Mouse (Mus musculus): Measurements from ENCODE around the gene Mylk2. TPM values are rescaled to one million over a fixed set of nuclear protein-coding genes. Genes with fewer than 3 reads are reported as not detected.

The Mylk2 gene
- polyA plus RNA-seq, 1 experiment from 2014 or later: not detected

DNA sequence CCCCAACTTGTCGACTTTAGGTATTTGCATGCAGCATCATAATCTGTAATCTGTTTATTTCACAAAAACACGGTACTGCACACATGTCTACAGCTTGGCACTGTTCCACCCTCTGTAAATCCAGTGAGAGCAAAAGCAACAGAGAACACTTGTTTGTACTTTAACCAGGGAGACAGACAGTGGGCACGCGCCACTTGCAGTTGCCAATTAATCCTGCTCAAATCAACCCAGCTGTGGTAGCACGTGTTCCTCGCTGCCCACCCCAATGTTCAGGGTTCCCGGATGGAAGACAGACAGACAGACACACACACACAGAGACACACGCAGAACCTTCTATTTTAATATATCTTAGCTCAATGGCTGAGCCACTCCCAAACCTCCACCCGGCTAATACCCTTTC, 15.3 kb upstream of the Mylk2 start:
- Histone ChIP-seq H3K4me1 (replicated peaks; ENCODE audit: control insufficient read depth, insufficient read depth, low read length) (no peaks in the 10 kb centered on the region), H3K27me3 (ENCODE audit: control insufficient read depth, insufficient read depth, low read length) (no peaks in the 10 kb centered on the region), H3K27ac (ENCODE audit: low read depth, low read length) (no peak overlapping the region), H3K9me3 (ENCODE audit: control insufficient read depth, low read length) (no peaks in the 10 kb centered on the region), H3K9ac (ENCODE audit: low read depth, low read length) (no peak overlapping the region), H3K36me3 (ENCODE audit: control insufficient read depth, insufficient read depth, low read length) (peaks cover 24% of the 10 kb centered on the region; the same call in 1 of the 2 replicates), H3K4me3 (ENCODE audit: low read depth, low read length) (no peak overlapping the region), H3K4me2 (replicated peaks; ENCODE audit: low read depth, low read length) (no peak overlapping the region)
- no peak for ATAC-seq (ENCODE audit: low FRiP score)
- no peak for DNase-seq (ENCODE audit: low spot score)
- 93% methylated on average over 9 of the region's 9 CpGs for WGBS

GRCm38 (mm10) chr2:152896926-152897325, 14.2 kb upstream of the Mylk2 start:
- Histone ChIP-seq H3K4me3 (ENCODE audit: low read depth, low read length) (no peak overlapping the region), H3K36me3 (ENCODE audit: control insufficient read depth, insufficient read depth, low read length) (peaks cover 20% of the 10 kb centered on the region; the same call in 1 of the 2 replicates), H3K4me2 (replicated peaks; ENCODE audit: low read depth, low read length) (no peak overlapping the region), H3K4me1 (replicated peaks; ENCODE audit: control insufficient read depth, insufficient read depth, low read length) (no peaks in the 10 kb centered on the region), H3K27ac (ENCODE audit: low read depth, low read length) (no peak overlapping the region), H3K9ac (ENCODE audit: low read depth, low read length) (no peak overlapping the region), H3K9me3 (ENCODE audit: control insufficient read depth, low read length) (no peaks in the 10 kb centered on the region), H3K27me3 (ENCODE audit: control insufficient read depth, insufficient read depth, low read length) (no peaks in the 10 kb centered on the region)
- DNase-seq (ENCODE audit: low spot score) (no peak), ATAC-seq (ENCODE audit: low FRiP score) (no peak)
- WGBS: 87% methylated on average over 3 of the region's 3 CpGs

- 73% methylated on average over 6 of the region's 6 CpGs for WGBS
- H3K36me3 ChIP-seq (ENCODE audit: control insufficient read depth, insufficient read depth, low read length): 0 out of 2 replicates have a peak, but pooled peaks cover 4% of the 10 kb centered on the region
- ATAC-seq (ENCODE audit: low FRiP score): no peak
Observed at GRCm38 (mm10) chr2:152899011-152899410, 12.1 kb upstream of the Mylk2 start.

GRCm38 (mm10) chr2:152901296-152901695, 9.9 kb upstream of the Mylk2 start:
- Histone ChIP-seq H3K4me2 (replicated peaks; ENCODE audit: low read depth, low read length) (no peak overlapping the region), H3K36me3 (ENCODE audit: control insufficient read depth, insufficient read depth, low read length) (no peaks in the 10 kb centered on the region), H3K4me3 (ENCODE audit: low read depth, low read length) (no peak overlapping the region), H3K9ac (ENCODE audit: low read depth, low read length) (no peak overlapping the region), H3K27me3 (ENCODE audit: control insufficient read depth, insufficient read depth, low read length) (no peaks in the 10 kb centered on the region), H3K9me3 (ENCODE audit: control insufficient read depth, low read length) (no peaks in the 10 kb centered on the region), H3K4me1 (replicated peaks; ENCODE audit: control insufficient read depth, insufficient read depth, low read length) (no peaks in the 10 kb centered on the region), H3K27ac (ENCODE audit: low read depth, low read length) (no peak overlapping the region)
- 89% methylated on average over 15 of the region's 15 CpGs for WGBS
- ATAC-seq (ENCODE audit: low FRiP score): no peak
- no peak for DNase-seq (ENCODE audit: low spot score)

More at GRCm38 (mm10) chr2:152899011-152899410, 12.1 kb upstream of the Mylk2 start:
- H3K4me3 ChIP-seq (ENCODE audit: low read depth, low read length): no peak overlapping the region
- H3K4me2 ChIP-seq (replicated peaks; ENCODE audit: low read depth, low read length): no peak overlapping the region
- H3K9ac ChIP-seq (ENCODE audit: low read depth, low read length): no peak overlapping the region
- no peak overlapping the region for H3K27ac ChIP-seq (ENCODE audit: low read depth, low read length)
- no peaks in the 10 kb centered on the region for H3K27me3 ChIP-seq (ENCODE audit: control insufficient read depth, insufficient read depth, low read length)
- H3K9me3 ChIP-seq (ENCODE audit: control insufficient read depth, low read length): no peaks in the 10 kb centered on the region
- no peaks in the 10 kb centered on the region for H3K4me1 ChIP-seq (replicated peaks; ENCODE audit: control insufficient read depth, insufficient read depth, low read length)
- DNase-seq (ENCODE audit: low spot score): no peak

DNA sequence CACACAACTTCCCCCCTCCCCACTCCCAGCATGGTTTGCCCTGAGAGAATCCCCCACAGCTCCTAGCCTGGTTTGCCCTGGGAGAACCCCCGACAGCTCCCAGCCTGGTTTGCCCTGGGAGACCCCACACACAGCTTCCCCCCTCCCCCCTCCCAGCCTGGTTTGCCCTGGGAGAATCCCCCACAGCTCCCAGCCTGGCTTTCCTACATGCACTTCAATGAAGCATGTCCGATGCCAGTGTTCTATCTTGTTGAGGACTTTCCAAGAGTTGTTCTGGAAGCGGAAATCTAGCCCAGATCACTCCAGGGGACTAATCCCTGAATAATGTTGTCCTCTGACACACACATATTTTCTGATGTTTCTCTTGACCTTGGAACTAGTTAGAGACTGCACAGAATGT, 8.5 kb upstream of the Mylk2 start:
- Histone ChIP-seq H3K4me2 (replicated peaks; ENCODE audit: low read depth, low read length) (no peak overlapping the region), H3K27me3 (ENCODE audit: control insufficient read depth, insufficient read depth, low read length) (no peaks in the 10 kb centered on the region), H3K27ac (ENCODE audit: low read depth, low read length) (no peak overlapping the region), H3K9me3 (ENCODE audit: control insufficient read depth, low read length) (no peaks in the 10 kb centered on the region), H3K36me3 (ENCODE audit: control insufficient read depth, insufficient read depth, low read length) (no peaks in the 10 kb centered on the region), H3K4me3 (ENCODE audit: low read depth, low read length) (no peak overlapping the region), H3K4me1 (replicated peaks; ENCODE audit: control insufficient read depth, insufficient read depth, low read length) (0 out of 2 replicates have a peak, but pooled peaks cover 3% of the 10 kb centered on the region), H3K9ac (ENCODE audit: low read depth, low read length) (no peak overlapping the region)
- 27% methylated on average over 3 of the region's 3 CpGs for WGBS
- ATAC-seq (ENCODE audit: low FRiP score): no peak
- no peak for DNase-seq (ENCODE audit: low spot score)

DNA sequence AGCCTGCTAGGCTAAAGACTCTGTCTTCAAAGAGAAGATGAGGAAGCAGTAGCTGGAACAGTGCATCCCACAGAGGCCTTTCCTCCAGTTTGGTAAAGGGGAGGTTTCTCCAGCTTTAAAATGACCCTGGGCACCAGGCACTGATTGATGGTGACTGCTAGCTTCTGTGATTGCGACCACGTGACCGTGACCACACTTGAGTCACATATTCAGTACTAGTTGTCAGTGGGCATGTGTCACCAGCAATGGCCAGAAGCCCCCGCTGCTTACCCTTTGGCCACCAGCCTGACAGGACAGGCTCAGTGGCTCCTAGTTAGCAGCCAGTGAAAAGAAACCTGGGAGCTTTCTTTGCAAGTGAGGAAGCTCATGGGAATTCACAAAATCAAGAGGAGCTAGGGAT, 7.6 kb upstream of the Mylk2 start:
- no peak overlapping the region for H3K4me2 ChIP-seq (replicated peaks; ENCODE audit: low read depth, low read length)
- WGBS: 61% methylated on average over 4 of the region's 4 CpGs
- no peak overlapping the region for H3K27ac ChIP-seq (ENCODE audit: low read depth, low read length)
- no peaks in the 10 kb centered on the region for H3K9me3 ChIP-seq (ENCODE audit: control insufficient read depth, low read length)
- no peak overlapping the region for H3K4me3 ChIP-seq (ENCODE audit: low read depth, low read length)
- H3K36me3 ChIP-seq (ENCODE audit: control insufficient read depth, insufficient read depth, low read length): no peaks in the 10 kb centered on the region
- H3K9ac ChIP-seq (ENCODE audit: low read depth, low read length): no peak overlapping the region
- no peaks in the 10 kb centered on the region for H3K27me3 ChIP-seq (ENCODE audit: control insufficient read depth, insufficient read depth, low read length)
- no peak for ATAC-seq (ENCODE audit: low FRiP score)
- no peak for DNase-seq (ENCODE audit: low spot score)
- 0 out of 2 replicates have a peak, but pooled peaks cover 3% of the 10 kb centered on the region for H3K4me1 ChIP-seq (replicated peaks; ENCODE audit: control insufficient read depth, insufficient read depth, low read length)

- Histone ChIP-seq H3K9ac (ENCODE audit: low read depth, low read length) (no peak overlapping the region), H3K36me3 (ENCODE audit: control insufficient read depth, insufficient read depth, low read length) (no peaks in the 10 kb centered on the region), H3K4me3 (ENCODE audit: low read depth, low read length) (no peak overlapping the region), H3K4me2 (replicated peaks; ENCODE audit: low read depth, low read length) (no peak overlapping the region), H3K4me1 (replicated peaks; ENCODE audit: control insufficient read depth, insufficient read depth, low read length) (0 out of 2 replicates have a peak, but pooled peaks cover 3% of the 10 kb centered on the region), H3K27ac (ENCODE audit: low read depth, low read length) (no peak overlapping the region), H3K27me3 (ENCODE audit: control insufficient read depth, insufficient read depth, low read length) (no peaks in the 10 kb centered on the region), H3K9me3 (ENCODE audit: control insufficient read depth, low read length) (no peaks in the 10 kb centered on the region)
- DNase-seq (ENCODE audit: low spot score) (no peak), ATAC-seq (ENCODE audit: low FRiP score) (no peak)
- WGBS: 75% methylated on average over 5 of the region's 5 CpGs
Observed at GRCm38 (mm10) chr2:152904127-152904643, 7.0 kb upstream of the Mylk2 start.

GRCm38 (mm10) chr2:152905036-152905829, 5.9 kb upstream of the Mylk2 start:
- DNase-seq (ENCODE audit: low spot score) (no peak), ATAC-seq (ENCODE audit: low FRiP score) (no peak)
- Histone ChIP-seq H3K36me3 (ENCODE audit: control insufficient read depth, insufficient read depth, low read length) (no peaks in the 10 kb centered on the region), H3K27me3 (ENCODE audit: control insufficient read depth, insufficient read depth, low read length) (no peaks in the 10 kb centered on the region), H3K27ac (ENCODE audit: low read depth, low read length) (no peak overlapping the region), H3K4me3 (ENCODE audit: low read depth, low read length) (no peak overlapping the region), H3K9me3 (ENCODE audit: control insufficient read depth, low read length) (no peaks in the 10 kb centered on the region), H3K4me2 (replicated peaks; ENCODE audit: low read depth, low read length) (no peak overlapping the region), H3K4me1 (replicated peaks; ENCODE audit: control insufficient read depth, insufficient read depth, low read length) (0 out of 2 replicates have a peak, but pooled peaks cover 3% of the 10 kb centered on the region), H3K9ac (ENCODE audit: low read depth, low read length) (no peak overlapping the region)
- 67% methylated on average over 10 of the region's 11 CpGs for WGBS
